Mouse (Mus musculus) C2C12 (cell line): ENCODE data around the gene Fancc. TPM values are rescaled to one million over a fixed set of nuclear protein-coding genes. Genes with fewer than 3 reads are reported as not detected.

Source experiments
- H3K27me3 ChIP-seq: one replicate; pipeline ENCODE4 v1.6.1; 2011; ENCODE audit not compliant: control insufficient read depth, insufficient read depth, insufficient read length
- H3K36me3 ChIP-seq: one replicate; pipeline ENCODE4 v1.6.1; 2011; ENCODE audit not compliant: control insufficient read depth, insufficient read depth
- H3K4me3 ChIP-seq: one replicate; pipeline ENCODE4 v1.5.1; 2011; ENCODE audit warnings: mild to moderate bottlenecking, control low read depth; ENCODE audit not compliant: poor library complexity, insufficient read depth, severe bottlenecking
- H3K79me2 ChIP-seq: one replicate; pipeline ENCODE4 v1.6.1; 2011; ENCODE audit not compliant: control insufficient read depth, insufficient read depth
- H3K79me3 ChIP-seq: one replicate; pipeline ENCODE4 v1.6.1; 2011; ENCODE audit warnings: low read depth, control low read depth
- H3ac ChIP-seq: one replicate; pipeline ENCODE3; 2011; ENCODE audit warnings: low read depth; ENCODE audit not compliant: control insufficient read depth, insufficient read length
- CEBPB ChIP-seq: IDR thresholded peaks from one replicate; pipeline ENCODE4 v1.6.1; 2011; ENCODE audit warnings: low read depth, mild to moderate bottlenecking, control low read depth, moderate library complexity
- CTCF ChIP-seq: IDR thresholded peaks from one replicate; pipeline ENCODE4 v1.5.1; 2011; ENCODE audit not compliant: control insufficient read depth, insufficient read depth, insufficient read length
- FOSL1 ChIP-seq: IDR thresholded peaks from one replicate; pipeline ENCODE4 v1.8.0; 2011; ENCODE audit warnings: mild to moderate bottlenecking, low read length; ENCODE audit not compliant: poor library complexity, insufficient read depth, severe bottlenecking
- MAX ChIP-seq: IDR thresholded peaks from one replicate; pipeline ENCODE4 v1.6.1; 2011; ENCODE audit warnings: mild to moderate bottlenecking, control low read depth
- MYOD1 ChIP-seq: IDR thresholded peaks from one replicate; pipeline ENCODE4 v1.6.1; 2011; ENCODE audit warnings: low read depth; ENCODE audit not compliant: control insufficient read depth, insufficient read length
- MYOG ChIP-seq: IDR thresholded peaks from one replicate; pipeline ENCODE4 v1.6.1; 2011; ENCODE audit not compliant: control insufficient read depth, insufficient read length; ENCODE audit errors: extremely low read depth
- USF1 ChIP-seq: IDR thresholded peaks from one replicate; pipeline ENCODE4 v1.6.1; 2011; ENCODE audit warnings: low read depth, mild to moderate bottlenecking, control low read depth, moderate library complexity
- polyA plus RNA-seq: library from polyadenylated mRNA; unstranded; fragments of >200 nt; fragmentation: generic; extraction: Trizol; gene quantifications from one replicate; pipeline ENCODE4 v1.2.1, GENCODE M21; 2012; ENCODE audit warnings: missing spikeins

Gene Fancc
- polyA plus RNA-seq, 1 experiment = 9.3 TPM

DNA sequence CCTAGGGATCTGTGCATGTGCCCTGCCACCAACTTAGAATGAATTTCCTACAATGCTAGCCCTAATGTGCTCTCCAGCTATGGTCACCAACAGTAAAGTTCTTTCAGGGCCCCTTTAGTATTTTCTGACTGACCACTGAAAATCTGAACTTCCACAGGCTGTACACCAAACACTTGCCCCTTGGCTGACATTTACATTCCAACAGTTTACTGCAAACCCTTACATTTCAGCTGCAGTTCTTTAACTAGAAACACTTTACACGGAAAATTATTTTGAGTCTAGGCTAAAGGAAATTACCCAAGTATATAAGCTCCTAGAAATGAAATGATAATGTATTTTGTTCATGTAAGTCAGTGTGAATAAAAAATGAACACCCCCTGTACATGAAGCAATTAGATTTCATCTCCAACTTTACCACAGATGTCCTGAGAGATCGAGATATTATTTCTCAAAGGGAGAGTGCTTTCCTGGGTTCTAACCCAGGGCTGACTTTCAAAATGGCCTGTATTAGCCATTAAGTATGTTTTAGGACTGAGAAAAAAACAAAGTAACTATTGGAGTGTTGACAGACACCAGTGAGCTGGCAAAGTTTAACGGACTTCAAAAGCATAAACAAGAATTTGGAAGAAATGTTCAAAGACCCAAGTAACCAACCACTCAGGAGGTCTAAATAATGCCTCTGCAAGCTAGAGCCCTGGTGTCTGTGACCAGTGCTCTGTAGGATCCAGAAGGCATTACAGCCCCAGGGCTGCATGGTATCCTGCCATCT lies 32.7 kb upstream of the Fancc start:
- Histone ChIP-seq H3K79me2 (no peaks in the 10 kb centered on the region), H3K27me3 (no peaks in the 10 kb centered on the region), H3K4me3 (no peak overlapping the region), H3K79me3 (no peaks in the 10 kb centered on the region), H3K36me3 (peaks cover 49% of the 10 kb centered on the region), H3ac (no peak overlapping the region)
- no peak for TF ChIP-seq FOSL1
- no peak for TF ChIP-seq CEBPB
- TF ChIP-seq MYOD1 = no peak
- TF ChIP-seq MAX = no peak
- TF ChIP-seq MYOG = no peak

DNA sequence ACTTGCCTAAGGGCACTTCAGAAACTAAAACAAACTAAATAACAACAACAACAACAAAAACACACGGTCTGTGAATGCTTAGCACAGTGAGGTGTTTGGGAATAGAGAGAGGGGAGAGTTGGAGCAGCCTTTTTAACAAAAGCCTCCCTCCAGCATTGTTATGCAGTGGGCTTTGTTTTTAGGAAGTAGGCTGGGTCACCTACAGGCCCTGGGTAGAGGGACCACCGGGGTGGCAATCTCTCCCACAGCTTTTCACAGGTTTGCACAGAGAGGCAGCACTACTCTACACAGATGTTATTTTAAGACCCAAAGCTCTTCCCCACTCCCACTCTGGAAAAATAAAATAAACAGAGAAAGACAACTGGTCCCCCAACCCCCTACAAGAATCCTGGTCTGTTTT lies 31.8 kb upstream of the Fancc start:
- Histone ChIP-seq H3K27me3 (no peaks in the 10 kb centered on the region), H3K79me3 (no peaks in the 10 kb centered on the region), H3K36me3 (peaks cover 52% of the 10 kb centered on the region), H3ac (no peak overlapping the region), H3K79me2 (no peaks in the 10 kb centered on the region), H3K4me3 (no peak overlapping the region)
- TF ChIP-seq MAX = no peak
- TF ChIP-seq CEBPB = no peak
- TF ChIP-seq MYOG = no peak
- no peak for TF ChIP-seq FOSL1
- no peak for TF ChIP-seq CTCF
- TF ChIP-seq USF1 = no peak
- no peak for TF ChIP-seq MYOD1

DNA sequence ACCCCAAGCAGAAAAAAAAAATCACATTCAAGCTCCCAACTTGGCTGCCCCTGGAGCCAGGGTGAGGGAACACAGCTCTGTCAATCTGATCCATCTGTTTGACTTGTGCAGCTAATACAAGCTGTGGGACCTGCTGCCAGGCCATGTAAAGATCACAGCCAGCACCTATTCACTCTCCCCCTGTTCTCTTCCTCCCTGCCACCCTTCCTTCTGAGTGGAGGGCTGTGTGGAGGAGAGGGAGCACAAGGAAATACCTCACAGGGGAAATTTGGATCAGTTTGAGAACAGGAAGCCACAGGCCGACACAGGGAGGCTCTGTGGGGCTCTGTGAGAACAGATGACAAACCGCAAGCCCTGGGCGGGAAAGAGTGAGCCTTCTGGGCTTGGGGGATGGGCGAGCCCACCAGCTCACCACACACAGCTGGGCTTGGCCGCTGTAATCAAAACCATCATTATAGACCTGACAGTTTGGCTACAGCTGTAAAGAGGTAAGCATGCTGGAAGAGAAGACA lies 31.1 kb upstream of the Fancc start:
- no peak overlapping the region for H3ac ChIP-seq
- H3K79me3 ChIP-seq = no peaks in the 10 kb centered on the region
- H3K27me3 ChIP-seq = no peaks in the 10 kb centered on the region
- TF ChIP-seq MYOD1 (peak; percentile 10), MYOG (no peak), CEBPB (no peak), MAX (no peak)
- H3K36me3 ChIP-seq = peaks cover 48% of the 10 kb centered on the region
- no peaks in the 10 kb centered on the region for H3K79me2 ChIP-seq
- no peak overlapping the region for H3K4me3 ChIP-seq

DNA sequence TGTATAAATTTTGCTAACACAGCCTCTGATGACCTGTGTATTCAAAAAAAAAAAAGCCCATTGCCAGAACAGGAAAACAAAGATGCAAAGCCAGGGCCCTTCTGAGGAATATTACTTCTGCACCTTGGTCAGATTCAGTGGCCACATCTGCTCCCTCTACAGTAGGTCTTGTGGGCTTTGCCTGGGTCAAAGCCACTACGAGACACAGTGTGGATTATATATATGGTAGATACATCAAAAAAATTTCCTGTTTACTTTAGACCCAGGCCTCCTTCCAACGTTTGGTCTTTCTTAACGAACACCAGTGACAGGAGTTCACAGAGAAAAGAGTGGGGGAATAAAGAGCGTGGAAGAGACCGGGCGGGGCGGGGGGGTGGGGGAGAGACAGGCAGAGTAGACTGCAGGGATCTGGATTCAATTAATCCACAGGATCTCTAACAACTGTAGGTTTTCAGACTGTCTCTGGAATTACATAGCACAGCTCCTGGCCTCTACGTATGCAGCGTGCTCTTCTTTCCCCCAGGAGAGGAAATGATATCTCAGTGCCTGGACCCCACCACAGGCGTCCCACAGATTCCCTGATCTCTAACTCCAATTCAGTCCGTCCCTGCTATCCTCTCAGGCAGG lies 28.6 kb upstream of the Fancc start:
- Histone ChIP-seq H3ac (no peak overlapping the region), H3K4me3 (no peak overlapping the region), H3K79me3 (no peaks in the 10 kb centered on the region), H3K36me3 (peaks cover 25% of the 10 kb centered on the region), H3K27me3 (no peaks in the 10 kb centered on the region), H3K79me2 (no peaks in the 10 kb centered on the region)
- no peak for TF ChIP-seq FOSL1
- no peak for TF ChIP-seq CTCF
- no peak for TF ChIP-seq MYOG
- no peak for TF ChIP-seq MAX
- TF ChIP-seq USF1 = no peak
- no peak for TF ChIP-seq MYOD1
- no peak for TF ChIP-seq CEBPB

- no peak overlapping the region for H3ac ChIP-seq
- no peak overlapping the region for H3K4me3 ChIP-seq
- no peaks in the 10 kb centered on the region for H3K79me2 ChIP-seq
- H3K36me3 ChIP-seq = peaks cover 25% of the 10 kb centered on the region
- no peaks in the 10 kb centered on the region for H3K79me3 ChIP-seq
- H3K27me3 ChIP-seq = no peaks in the 10 kb centered on the region
- TF ChIP-seq MYOG (no peak), MYOD1 (no peak), USF1 (no peak)
These were observed 27.8 kb upstream of the Fancc start for GRCm38 (mm10) chr13:63524608-63525570.
